Mouse (Mus musculus) lung, adult 2 months (tissue): ENCODE results near the gene Olfr1135.

Experiments used
- CTCF ChIP-seq: fragments of 200-500 bp; IDR thresholded peaks from 2 replicates; pipeline ENCODE4 v1.5.1; 2011; ENCODE audit warnings: mild to moderate bottlenecking, low read length, control low read depth; ENCODE audit not compliant: insufficient read depth
- POLR2A ChIP-seq: fragments of 200-500 bp; IDR thresholded peaks from 2 replicates; pipeline ENCODE4 v1.6.1; 2011; ENCODE audit warnings: low read depth, mild to moderate bottlenecking, control low read depth, low read length, borderline replicate concordance; ENCODE audit errors: extremely low read depth

DNA sequence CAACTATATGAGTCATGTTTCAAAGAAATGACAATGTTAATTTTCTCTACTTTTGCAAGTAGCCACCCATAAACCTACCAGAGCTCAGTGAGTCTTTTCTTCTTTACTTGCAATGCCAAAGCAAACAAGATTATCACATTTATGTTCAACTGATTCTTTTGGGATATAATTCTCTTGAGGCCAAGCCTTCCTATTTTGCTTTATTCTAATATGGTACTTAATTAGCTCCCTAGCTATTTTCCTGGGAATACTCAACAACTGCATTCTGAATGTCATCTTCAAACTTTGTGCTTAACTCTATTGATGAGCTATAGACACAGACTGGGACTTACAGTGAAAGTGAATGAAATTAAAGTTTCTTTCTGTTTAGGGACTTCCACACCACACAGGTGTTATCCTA is 39.6 kb upstream of the Olfr1135 start, which contains the start of gene Olfr1137:
- TF ChIP-seq CTCF: no peak
- TF ChIP-seq POLR2A: no peak
